Mouse (Mus musculus) midbrain, embryonic 15.5 days (tissue): ENCODE measurements around the gene Cacna1d. TPM values are rescaled to one million over a fixed set of nuclear protein-coding genes. Genes with fewer than 3 reads are reported as not detected.

Experiments
- ATAC-seq: fragments of 200-750 bp; cut with Nextera tagmentation; replicated peaks from 2 replicates; pipeline ENCODE4 v1.8.0; 2017; ENCODE audit warnings: moderate TSS enrichment
- H3K27ac ChIP-seq: fragments of 300-500 bp; sonication (generic); 2 replicates; pipeline ENCODE4 v1.5.1; 2015; ENCODE audit warnings: mild to moderate bottlenecking, inconsistent platforms
- H3K27me3 ChIP-seq: fragments of 300-500 bp; sonication (generic); replicated peaks from 2 replicates; pipeline ENCODE4 v1.6.1; 2015; ENCODE audit warnings: inconsistent platforms
- H3K36me3 ChIP-seq: fragments of 300-500 bp; sonication (generic); replicated peaks from 2 replicates; pipeline ENCODE4 v1.6.1; 2015; ENCODE audit warnings: inconsistent platforms
- H3K4me1 ChIP-seq: fragments of 300-500 bp; sonication (generic); 2 replicates; pipeline ENCODE4 v1.6.1; 2015; ENCODE audit warnings: inconsistent platforms
- H3K4me2 ChIP-seq: fragments of 300-500 bp; sonication (generic); 2 replicates; pipeline ENCODE4 v1.6.1; 2015; ENCODE audit warnings: inconsistent platforms, mild to moderate bottlenecking, moderate library complexity
- H3K4me3 ChIP-seq: fragments of 300-500 bp; sonication (generic); 2 replicates; pipeline ENCODE4 v1.5.1; 2015; ENCODE audit warnings: mild to moderate bottlenecking, inconsistent platforms
- H3K9ac ChIP-seq: fragments of 300-500 bp; sonication (generic); 2 replicates; pipeline ENCODE4 v1.6.1; 2015; ENCODE audit warnings: mild to moderate bottlenecking, inconsistent platforms
- H3K9me3 ChIP-seq: fragments of 300-500 bp; sonication (generic); 2 replicates; pipeline ENCODE4 v1.6.1; 2016; ENCODE audit warnings: inconsistent platforms
- WGBS: fragments of 180-500 bp; shearing (Covaris S2); methylation state at CpG from one replicate; pipeline ENCODE4 v1.1.7; 2015; ENCODE audit warnings: mixed read lengths; 5-methylcytosine and 5-hydroxymethylcytosine counted together
- polyA plus RNA-seq: library from polyadenylated mRNA; unstranded; fragments of >200 nt; fragmentation: Nextera tagmentation; extraction: Ambion mirVana; gene quantifications from 2 replicates; pipeline ENCODE4 v1.2.1, GENCODE M21; 2015

Cacna1d gene
- polyA plus RNA-seq, 1 experiment from 2014 or later, result 12.1 TPM

DNA sequence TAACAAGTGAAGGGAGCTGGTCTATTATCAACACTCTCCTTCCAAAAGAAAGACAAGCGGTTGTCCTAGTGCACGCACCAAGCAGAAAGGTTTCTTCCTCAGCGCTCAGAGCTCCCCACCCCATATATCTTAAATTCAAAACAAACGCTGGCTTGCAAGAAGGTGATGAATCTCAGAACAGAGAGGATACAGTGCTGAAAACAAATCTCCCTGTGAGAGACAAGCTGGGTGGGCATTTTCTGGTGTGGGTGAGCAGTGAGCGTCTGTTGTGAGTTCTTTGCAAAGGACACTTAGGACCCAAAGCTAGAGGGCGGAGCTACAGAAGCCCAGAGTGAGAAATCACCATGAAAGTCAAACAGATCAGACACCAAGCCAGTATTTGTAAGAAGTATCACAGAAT lies 72.2 kb downstream of the Cacna1d start:
- no peaks in the 10 kb centered on the region for H3K36me3 ChIP-seq
- no peaks in the 10 kb centered on the region for H3K9me3 ChIP-seq
- H3K4me3 ChIP-seq, result no peak overlapping the region
- H3K4me1 ChIP-seq, result no peaks in the 10 kb centered on the region
- H3K9ac ChIP-seq, result no peak overlapping the region
- 82% methylated on average over 6 of the region's 6 CpGs for WGBS
- no peak overlapping the region for H3K4me2 ChIP-seq
- ATAC-seq, result no peak
- no peaks in the 10 kb centered on the region for H3K27me3 ChIP-seq
- H3K27ac ChIP-seq, result no peak overlapping the region

DNA sequence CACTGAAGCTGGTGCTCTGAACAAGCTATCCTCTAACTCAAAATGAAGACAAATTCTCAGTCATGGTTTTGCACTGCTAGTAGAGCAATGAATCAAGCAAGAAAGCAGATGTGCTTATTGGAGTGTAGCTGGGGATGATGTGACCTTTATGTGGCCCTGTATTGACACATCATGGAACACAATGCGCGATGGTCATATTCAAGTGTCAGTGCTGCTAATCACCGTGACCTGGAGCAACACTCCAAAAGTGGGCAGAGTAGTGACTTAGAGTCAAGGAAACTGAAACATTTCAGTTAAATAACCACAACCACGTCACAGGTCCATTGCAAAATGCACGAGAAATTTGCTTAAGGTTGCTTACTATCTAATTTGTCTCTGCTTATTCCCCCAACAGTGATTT lies 75.4 kb downstream of the Cacna1d start:
- Histone ChIP-seq H3K36me3 (no peaks in the 10 kb centered on the region), H3K9me3 (no peaks in the 10 kb centered on the region), H3K4me2 (no peak overlapping the region), H3K27ac (no peak overlapping the region), H3K27me3 (no peaks in the 10 kb centered on the region), H3K4me3 (no peak overlapping the region), H3K9ac (no peak overlapping the region), H3K4me1 (no peaks in the 10 kb centered on the region)
- no peak for ATAC-seq
- 86% methylated on average over 5 of the region's 5 CpGs for WGBS

DNA sequence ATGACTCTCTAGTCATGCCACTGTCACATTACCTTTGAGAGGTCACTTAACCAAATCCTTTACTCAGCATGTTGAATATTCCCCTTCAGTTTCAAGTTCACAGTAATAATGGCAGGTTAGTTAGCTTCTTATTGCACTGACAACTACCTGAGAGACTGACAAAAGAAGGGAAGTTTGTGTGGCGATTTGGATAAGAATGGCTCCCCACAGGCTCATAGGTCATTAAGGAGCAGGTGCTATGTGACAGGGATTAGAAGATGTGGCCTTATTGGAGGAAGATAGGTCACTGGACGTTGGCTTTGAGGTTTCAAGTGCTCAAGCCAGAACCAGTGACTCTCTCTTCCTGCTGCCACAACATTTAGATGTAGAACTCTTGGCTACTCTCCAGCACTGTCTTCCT lies 77.1 kb downstream of the Cacna1d start:
- no peaks in the 10 kb centered on the region for H3K27me3 ChIP-seq
- no peak for ATAC-seq
- H3K4me3 ChIP-seq, result no peak overlapping the region

DNA sequence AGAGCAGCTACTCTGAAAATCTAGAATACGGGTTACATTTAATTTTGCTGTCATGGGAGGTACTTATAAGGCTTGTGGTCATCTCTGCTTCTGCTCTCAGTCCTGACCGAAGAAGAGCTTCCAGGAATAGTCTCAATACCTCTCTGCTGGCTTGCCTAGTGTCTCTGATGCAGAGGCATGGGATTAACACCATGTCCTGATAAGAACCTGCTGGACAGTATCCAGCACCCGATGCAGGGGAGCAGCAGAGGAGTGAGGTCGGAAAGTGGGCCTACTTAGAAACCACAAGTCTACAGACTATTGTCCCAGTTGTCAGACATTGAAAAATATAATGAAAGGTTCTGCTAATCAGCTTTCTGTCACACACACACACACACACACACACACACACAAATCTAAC lies 81.9 kb downstream of the Cacna1d start:
- no peak for ATAC-seq
- no peaks in the 10 kb centered on the region for H3K4me1 ChIP-seq
- H3K4me3 ChIP-seq, result no peak overlapping the region
- H3K9me3 ChIP-seq, result no peaks in the 10 kb centered on the region
- no peak overlapping the region for H3K4me2 ChIP-seq
- no peaks in the 10 kb centered on the region for H3K36me3 ChIP-seq
- H3K27ac ChIP-seq, result no peak overlapping the region
- no peaks in the 10 kb centered on the region for H3K27me3 ChIP-seq
- no peak overlapping the region for H3K9ac ChIP-seq
- 89% methylated on average over 4 of the region's 4 CpGs for WGBS

More for the DNA sequence above, 77.1 kb downstream of the Cacna1d start:
- no peaks in the 10 kb centered on the region for H3K9me3 ChIP-seq
- H3K4me1 ChIP-seq, result no peaks in the 10 kb centered on the region
- H3K4me2 ChIP-seq, result no peak overlapping the region
- H3K36me3 ChIP-seq, result no peaks in the 10 kb centered on the region
- no peak overlapping the region for H3K27ac ChIP-seq
- WGBS, result 69% methylated on average over 2 of the region's 2 CpGs
- no peak overlapping the region for H3K9ac ChIP-seq

DNA sequence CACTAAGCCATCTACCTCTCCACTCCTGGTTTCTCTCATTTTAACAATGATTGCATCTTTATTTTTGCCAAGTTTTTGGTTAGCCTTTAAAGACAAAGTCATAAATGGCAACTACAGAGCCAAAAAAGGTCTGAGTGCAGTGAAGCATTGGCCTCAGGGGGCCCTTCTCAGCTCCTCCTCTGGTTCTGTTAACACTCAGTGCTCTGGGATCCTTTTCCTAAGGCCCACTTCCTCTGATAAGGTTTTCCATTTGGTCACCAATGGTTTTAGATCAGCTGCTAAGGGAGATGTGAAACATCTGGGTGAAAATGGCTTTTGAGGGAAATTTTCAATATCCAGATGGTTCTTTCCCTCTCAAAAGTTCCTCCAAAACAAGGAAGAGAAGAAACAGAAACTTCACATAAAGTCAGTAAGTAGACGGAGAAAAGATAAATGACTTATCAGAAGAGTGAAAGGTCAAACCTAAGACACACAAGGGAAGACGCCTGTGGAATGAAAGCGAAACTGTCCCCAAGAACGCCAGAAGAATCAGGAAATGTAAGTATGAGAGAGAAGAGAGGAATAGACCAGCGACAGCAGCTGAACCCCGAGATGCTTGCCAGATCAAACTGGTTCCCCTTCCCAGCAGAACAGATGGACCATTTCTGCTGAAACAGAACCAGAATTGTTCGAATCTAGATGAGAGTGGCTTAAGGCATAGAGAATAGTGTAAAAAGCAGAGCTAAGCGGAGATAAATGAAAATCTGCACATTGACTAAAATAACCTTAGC lies 85.6 kb downstream of the Cacna1d start:
- ATAC-seq, result no peak
- Histone ChIP-seq H3K36me3 (no peaks in the 10 kb centered on the region), H3K27ac (no peak overlapping the region), H3K4me2 (no peak overlapping the region), H3K4me3 (no peak overlapping the region), H3K27me3 (no peaks in the 10 kb centered on the region), H3K9me3 (no peaks in the 10 kb centered on the region), H3K4me1 (no peaks in the 10 kb centered on the region), H3K9ac (no peak overlapping the region)
- WGBS, result 92% methylated on average over 8 of the region's 8 CpGs

DNA sequence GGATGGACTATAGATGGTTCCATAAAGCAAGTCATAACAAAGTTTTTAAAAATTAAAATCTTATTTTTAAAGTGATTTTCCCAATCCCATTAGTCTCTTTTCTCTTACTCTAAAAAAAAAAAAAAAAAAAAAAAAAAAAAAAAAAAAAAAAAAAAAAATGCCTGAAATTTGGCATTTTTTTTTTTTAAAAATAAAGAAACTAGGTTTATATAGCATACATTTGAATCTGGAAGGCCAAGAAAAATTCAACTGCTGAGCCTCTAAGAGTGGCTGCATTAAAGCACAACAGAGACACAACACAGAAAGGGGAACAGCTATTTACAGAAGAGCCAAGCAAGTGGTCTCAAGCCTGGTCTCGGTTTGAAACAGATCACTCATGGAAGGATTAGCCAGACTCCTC lies 112.9 kb downstream of the Cacna1d start:
- Histone ChIP-seq H3K4me3 (no peak overlapping the region), H3K27ac (no peak overlapping the region), H3K9ac (no peak overlapping the region), H3K36me3 (no peaks in the 10 kb centered on the region), H3K4me1 (no peaks in the 10 kb centered on the region), H3K27me3 (no peaks in the 10 kb centered on the region), H3K4me2 (no peak overlapping the region), H3K9me3 (no peaks in the 10 kb centered on the region)
- no peak for ATAC-seq
- WGBS, result 26% methylated on average over 1 of the region's 1 CpGs

DNA sequence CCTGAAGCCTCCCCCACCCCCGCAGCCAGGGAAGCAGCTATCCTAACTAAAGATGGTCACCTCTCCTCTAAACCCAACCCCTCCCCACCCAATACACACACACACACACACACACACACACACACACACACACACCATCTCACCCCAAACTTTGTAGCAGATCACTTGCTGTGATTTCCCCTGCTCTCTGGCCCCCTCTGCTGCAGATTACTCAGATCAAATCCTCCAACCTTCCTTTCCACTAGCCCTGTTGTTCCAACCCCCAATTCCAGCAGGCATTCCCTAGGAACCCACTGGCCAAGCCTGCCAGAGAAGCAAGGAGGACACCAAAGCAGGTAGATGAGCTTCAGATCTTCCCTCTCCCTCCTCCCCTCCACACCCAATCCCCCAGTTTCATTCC lies 118.4 kb downstream of the Cacna1d start:
- Histone ChIP-seq H3K27ac (no peak overlapping the region), H3K4me2 (no peak overlapping the region), H3K9me3 (no peaks in the 10 kb centered on the region), H3K4me3 (no peak overlapping the region), H3K4me1 (no peaks in the 10 kb centered on the region), H3K36me3 (no peaks in the 10 kb centered on the region), H3K9ac (no peak overlapping the region), H3K27me3 (no peaks in the 10 kb centered on the region)
- WGBS, result 22% methylated on average over 1 of the region's 1 CpGs
- no peak for ATAC-seq

DNA sequence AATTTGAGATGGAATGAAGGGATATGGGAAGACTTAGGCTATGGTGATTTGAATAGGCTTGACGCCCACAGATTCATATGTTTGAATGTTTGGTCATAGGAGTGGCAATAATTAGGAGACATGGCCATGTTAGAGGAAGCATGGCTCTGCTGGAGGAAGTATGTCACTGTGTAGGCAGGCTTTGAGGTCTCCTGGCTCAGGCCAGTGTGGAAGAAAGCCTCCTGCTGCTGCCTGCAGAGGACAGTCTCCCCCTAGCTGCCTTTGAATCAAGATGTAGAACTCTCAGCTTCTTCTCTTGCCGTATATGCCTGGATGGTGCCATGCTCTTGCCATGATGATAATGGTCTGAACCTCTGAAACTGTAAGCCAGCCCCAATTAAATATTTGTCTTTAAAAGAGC lies 120.2 kb downstream of the Cacna1d start:
- Histone ChIP-seq H3K27me3 (no peaks in the 10 kb centered on the region), H3K36me3 (no peaks in the 10 kb centered on the region), H3K4me3 (no peak overlapping the region), H3K27ac (no peak overlapping the region), H3K9ac (no peak overlapping the region), H3K4me2 (no peak overlapping the region), H3K9me3 (no peaks in the 10 kb centered on the region), H3K4me1 (no peaks in the 10 kb centered on the region)
- no peak for ATAC-seq
- WGBS, result 76% methylated on average over 2 of the region's 2 CpGs

DNA sequence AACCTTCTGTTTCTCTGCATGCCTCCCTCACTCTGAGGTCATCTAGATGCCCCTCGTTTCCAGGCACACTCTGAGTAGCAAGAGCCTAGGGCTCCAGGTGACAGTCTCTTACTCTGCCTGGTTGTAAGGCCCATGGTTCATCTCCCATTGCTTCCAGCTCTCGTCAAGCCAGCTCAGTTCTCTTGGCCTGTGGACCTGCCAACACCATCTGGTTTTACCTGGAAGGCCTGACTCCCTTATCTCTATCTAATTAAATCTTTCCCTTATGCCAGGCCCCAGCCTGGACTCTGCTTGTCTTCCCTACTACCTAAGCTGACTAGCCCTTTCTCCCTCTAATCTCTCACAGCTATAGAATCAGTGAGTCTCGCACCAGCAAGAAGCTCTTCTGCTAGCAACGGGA lies 124.2 kb downstream of the Cacna1d start:
- WGBS, result 83% methylated on average over 4 of the region's 4 CpGs
- no peak for ATAC-seq
- Histone ChIP-seq H3K27me3 (no peaks in the 10 kb centered on the region), H3K9ac (no peak overlapping the region), H3K27ac (no peak overlapping the region), H3K4me1 (no peaks in the 10 kb centered on the region), H3K9me3 (no peaks in the 10 kb centered on the region), H3K36me3 (no peaks in the 10 kb centered on the region), H3K4me3 (no peak overlapping the region), H3K4me2 (no peak overlapping the region)

DNA sequence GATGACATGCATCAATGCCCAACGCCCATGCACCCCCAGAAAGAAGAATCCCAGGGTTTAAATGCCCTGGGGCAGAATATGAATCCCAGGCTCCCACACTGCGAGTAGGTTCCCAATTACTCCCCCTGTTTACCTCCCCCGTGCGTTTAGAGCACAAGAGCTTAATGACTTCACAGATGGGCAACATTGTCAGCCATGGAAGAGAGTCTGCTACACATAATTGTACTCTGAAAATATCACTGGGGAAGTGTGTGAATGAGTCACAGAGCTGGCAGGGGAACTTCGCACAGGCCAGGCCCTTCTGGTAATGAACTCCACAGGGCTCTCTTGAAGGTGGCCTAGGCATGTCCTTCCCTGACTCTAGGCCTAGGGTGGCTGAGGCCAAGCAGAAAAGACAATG lies 125.4 kb downstream of the Cacna1d start:
- Histone ChIP-seq H3K9ac (no peak overlapping the region), H3K9me3 (no peaks in the 10 kb centered on the region), H3K4me1 (no peaks in the 10 kb centered on the region), H3K4me2 (no peak overlapping the region), H3K36me3 (no peaks in the 10 kb centered on the region), H3K27ac (no peak overlapping the region), H3K4me3 (no peak overlapping the region), H3K27me3 (no peaks in the 10 kb centered on the region)
- WGBS, result 69% methylated on average over 5 of the region's 5 CpGs
- ATAC-seq, result no peak

DNA sequence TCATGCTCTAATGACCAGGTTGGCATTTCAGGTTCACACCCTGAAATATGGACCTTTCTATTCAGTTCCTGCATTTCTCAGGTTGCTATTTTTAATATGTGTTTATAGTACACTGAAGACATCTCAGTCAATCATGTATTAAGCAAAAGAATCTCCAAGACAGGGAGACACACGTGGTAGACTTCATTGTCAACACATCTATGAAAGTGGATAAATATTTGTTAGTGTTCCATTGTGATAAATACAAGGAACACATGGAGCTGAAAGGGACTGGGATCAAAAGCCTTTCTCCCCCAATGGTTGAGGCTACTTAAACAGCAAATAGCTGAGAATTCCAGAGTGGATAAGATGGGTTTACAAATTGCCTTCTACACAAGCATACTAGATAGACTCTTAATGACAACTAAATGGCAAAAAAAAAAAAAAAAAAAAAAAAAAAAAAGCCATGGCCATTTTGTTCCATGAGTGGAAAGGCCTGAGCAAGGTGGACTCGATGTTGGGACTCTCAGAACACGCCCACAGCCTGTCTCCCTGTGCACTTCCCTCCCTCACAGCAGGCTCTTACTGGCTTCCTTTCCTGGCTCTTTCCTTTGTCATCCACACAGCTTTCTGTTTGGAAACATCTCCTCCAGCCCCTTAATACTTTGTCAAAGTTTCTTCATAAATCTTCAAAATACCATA lies 127.6 kb downstream of the Cacna1d start:
- H3K4me2 ChIP-seq, result no peak overlapping the region
- H3K36me3 ChIP-seq, result no peaks in the 10 kb centered on the region
- no peaks in the 10 kb centered on the region for H3K27me3 ChIP-seq
- no peak overlapping the region for H3K4me3 ChIP-seq
- no peaks in the 10 kb centered on the region for H3K9me3 ChIP-seq
- WGBS, result 54% methylated on average over 3 of the region's 3 CpGs
- H3K9ac ChIP-seq, result no peak overlapping the region
- no peak for ATAC-seq
- no peak overlapping the region for H3K27ac ChIP-seq
- no peaks in the 10 kb centered on the region for H3K4me1 ChIP-seq

DNA sequence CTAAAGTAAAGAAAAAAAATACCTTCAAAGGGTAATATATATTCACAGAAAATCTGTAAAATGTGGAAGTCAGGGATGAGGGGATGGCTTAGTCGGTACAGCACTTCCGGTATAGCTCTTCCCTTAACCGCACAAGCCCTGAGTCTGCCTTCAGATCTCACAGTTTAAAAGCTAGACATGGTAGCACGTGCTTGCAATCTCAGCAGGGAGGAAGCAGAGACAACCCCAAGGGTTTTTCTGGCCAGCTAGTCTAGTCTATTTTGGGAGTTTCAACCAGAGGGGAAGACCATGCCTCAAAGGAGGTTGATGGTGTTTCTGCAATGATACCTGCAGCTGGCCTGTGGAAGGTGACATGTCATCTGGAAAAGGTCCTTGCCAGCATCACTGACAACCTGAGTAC lies 128.9 kb downstream of the Cacna1d start:
- Histone ChIP-seq H3K4me1 (no peaks in the 10 kb centered on the region), H3K4me3 (no peak overlapping the region), H3K36me3 (no peaks in the 10 kb centered on the region), H3K27me3 (no peaks in the 10 kb centered on the region), H3K9ac (no peak overlapping the region), H3K4me2 (no peak overlapping the region), H3K27ac (no peak overlapping the region), H3K9me3 (no peaks in the 10 kb centered on the region)
- no peak for ATAC-seq
- 83% methylated on average over 4 of the region's 4 CpGs for WGBS

DNA sequence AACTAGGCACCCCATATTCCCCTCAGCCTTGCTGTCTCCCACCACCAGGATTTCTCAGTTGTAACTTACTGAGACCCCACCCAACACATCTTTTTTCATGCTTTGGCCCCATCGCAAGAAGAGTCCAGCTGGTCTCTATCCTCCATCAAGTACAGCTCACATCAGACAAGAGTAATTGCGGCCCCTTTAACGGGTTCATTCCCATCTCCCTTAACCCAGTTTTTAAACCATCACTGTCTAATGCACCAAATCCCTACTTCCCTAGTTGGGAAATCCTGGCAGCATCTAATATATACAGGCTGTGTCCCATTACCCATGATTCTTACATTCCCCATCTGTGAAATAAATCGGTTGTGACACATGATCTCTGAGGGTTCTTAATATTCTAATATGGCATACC lies 130.8 kb downstream of the Cacna1d start:
- Histone ChIP-seq H3K9me3 (no peaks in the 10 kb centered on the region), H3K4me2 (no peak overlapping the region), H3K9ac (no peak overlapping the region), H3K36me3 (no peaks in the 10 kb centered on the region), H3K4me3 (no peak overlapping the region), H3K27me3 (no peaks in the 10 kb centered on the region), H3K27ac (no peak overlapping the region), H3K4me1 (no peaks in the 10 kb centered on the region)
- 81% methylated on average over 4 of the region's 4 CpGs for WGBS
- ATAC-seq, result no peak
